Mouse (Mus musculus) midbrain, embryonic 16.5 days (tissue): Measurements from ENCODE around the gene Ldlrap1. TPM values are rescaled to one million over a fixed set of nuclear protein-coding genes. Genes with fewer than 3 reads are reported as not detected.

ENCODE experiments used
- ATAC-seq: fragments of 200-750 bp; cut with Nextera tagmentation; 2 replicates; pipeline ENCODE4 v1.8.0; 2017; ENCODE audit warnings: moderate TSS enrichment
- H3K27ac ChIP-seq: fragments of 300-500 bp; sonication (generic); 2 replicates; pipeline ENCODE4 v1.5.1; 2014; ENCODE audit warnings: mild to moderate bottlenecking, low read length, mixed read lengths
- H3K27me3 ChIP-seq: fragments of 300-500 bp; sonication (generic); 2 replicates; pipeline ENCODE4 v1.6.1; 2014; ENCODE audit warnings: low read depth, low read length, mixed read lengths; ENCODE audit not compliant: control insufficient read depth, insufficient read depth
- H3K36me3 ChIP-seq: fragments of 300-500 bp; sonication (generic); 2 replicates; pipeline ENCODE4 v1.6.1; 2014; ENCODE audit warnings: mild to moderate bottlenecking, low read length, moderate library complexity, mixed read lengths; ENCODE audit not compliant: control insufficient read depth, insufficient read depth
- H3K4me1 ChIP-seq: fragments of 300-500 bp; sonication (generic); 2 replicates; pipeline ENCODE4 v1.6.1; 2014; ENCODE audit warnings: mild to moderate bottlenecking, low read length, mixed read lengths; ENCODE audit not compliant: control insufficient read depth, insufficient read depth
- H3K4me2 ChIP-seq: fragments of 300-500 bp; sonication (generic); 2 replicates; pipeline ENCODE4 v1.6.1; 2014; ENCODE audit warnings: mild to moderate bottlenecking, low read length, mixed read lengths
- H3K4me3 ChIP-seq: fragments of 300-500 bp; sonication (generic); 2 replicates; pipeline ENCODE4 v1.5.1; 2014; ENCODE audit warnings: low read depth, mild to moderate bottlenecking, low read length, moderate library complexity, mixed read lengths
- H3K9ac ChIP-seq: fragments of 300-500 bp; sonication (generic); 2 replicates; pipeline ENCODE4 v1.6.1; 2014; ENCODE audit warnings: low read depth, low read length, mixed read lengths
- H3K9me3 ChIP-seq: fragments of 300-500 bp; sonication (generic); replicated peaks from 2 replicates; pipeline ENCODE4 v1.6.1; 2014; ENCODE audit warnings: mild to moderate bottlenecking, low read length, mixed read lengths; ENCODE audit not compliant: control insufficient read depth, poor library complexity, severe bottlenecking
- WGBS: fragments of 180-500 bp; shearing (Covaris S2); extraction: QIAGEN DNeasy Blood & Tissue Kit; methylation state at CpG from one replicate; pipeline ENCODE4 v1.1.7; 2014; 5-methylcytosine and 5-hydroxymethylcytosine counted together
- polyA plus RNA-seq: library from polyadenylated mRNA; unstranded; fragments of >200 nt; fragmentation: Nextera tagmentation; extraction: Ambion mirVana; gene quantifications from 2 replicates; pipeline ENCODE4 v1.2.1, GENCODE M21; 2015

The Ldlrap1 gene
- polyA plus RNA-seq, 1 experiment from 2014 or later: 2.1 TPM

DNA sequence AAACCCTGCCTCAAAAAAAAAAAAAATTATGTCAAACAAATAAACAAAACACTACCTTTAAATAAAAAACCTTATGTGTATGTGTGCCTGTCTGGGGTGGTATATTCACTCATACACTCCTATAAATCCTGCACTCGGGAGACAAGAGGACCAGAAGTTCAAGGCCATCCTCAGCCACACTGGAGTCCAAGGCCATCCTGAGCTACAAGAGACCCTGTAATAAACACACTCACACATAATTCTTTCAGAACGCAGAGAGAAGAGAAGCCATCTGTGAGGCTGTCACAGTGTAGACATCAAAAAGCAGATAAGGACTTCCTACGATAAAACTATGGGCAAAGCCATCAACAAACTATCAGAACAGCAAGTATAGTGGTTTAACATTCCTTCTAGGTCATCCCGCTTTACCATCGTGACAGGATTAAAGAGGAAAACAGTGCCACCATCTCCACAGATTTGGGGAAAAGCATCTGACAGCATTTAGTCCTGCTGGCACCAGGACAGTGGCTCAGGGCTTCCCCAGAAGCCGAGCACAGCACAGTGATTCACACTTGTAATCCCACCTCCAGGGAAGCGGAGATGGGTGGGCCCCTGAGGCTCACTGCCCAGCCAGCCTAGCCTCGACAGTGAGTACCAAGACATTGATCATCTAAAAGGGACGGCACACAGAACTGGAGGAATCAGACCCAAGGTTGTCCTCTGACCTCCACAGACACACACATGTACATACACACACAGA, 74.5 kb downstream of the Ldlrap1 start:
- Histone ChIP-seq H3K36me3 (no peaks in the 10 kb centered on the region), H3K27me3 (no peaks in the 10 kb centered on the region), H3K27ac (no peak overlapping the region), H3K9me3 (no peaks in the 10 kb centered on the region), H3K4me3 (no peak overlapping the region), H3K4me1 (no peaks in the 10 kb centered on the region), H3K4me2 (no peak overlapping the region), H3K9ac (no peak overlapping the region)
- 80% methylated on average over 9 of the region's 9 CpGs for WGBS
- no peak for ATAC-seq

DNA sequence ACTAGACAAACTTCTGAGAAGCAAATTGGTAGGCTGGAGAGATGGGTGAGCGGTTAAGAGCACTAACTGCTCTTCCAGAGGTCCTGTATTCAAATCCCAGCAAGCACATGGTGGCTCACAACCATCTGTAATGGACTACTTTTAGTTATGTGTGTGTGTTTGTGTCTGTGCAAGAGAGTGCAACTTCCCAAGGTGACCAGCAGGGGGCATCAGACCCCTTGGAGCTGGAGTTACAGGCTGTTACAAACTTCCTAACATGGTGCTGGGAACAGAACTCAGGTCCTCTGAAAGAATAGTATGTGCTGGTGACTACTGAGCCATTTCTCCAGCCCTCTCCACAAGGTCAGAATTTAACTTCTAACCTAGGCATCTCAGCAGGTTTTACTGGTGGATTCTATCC, 75.4 kb downstream of the Ldlrap1 start:
- no peak overlapping the region for H3K4me2 ChIP-seq
- ATAC-seq: no peak
- no peaks in the 10 kb centered on the region for H3K4me1 ChIP-seq
- H3K27ac ChIP-seq: no peak overlapping the region
- no peaks in the 10 kb centered on the region for H3K27me3 ChIP-seq
- H3K9ac ChIP-seq: no peak overlapping the region
- 96% methylated on average over 1 of the region's 1 CpGs for WGBS
- H3K9me3 ChIP-seq: no peaks in the 10 kb centered on the region
- no peak overlapping the region for H3K4me3 ChIP-seq
- H3K36me3 ChIP-seq: no peaks in the 10 kb centered on the region

Other genes starting within 250 kb of the Ldlrap1 start
- gene Mtfr1l, start 232.6 kb downstream of the Ldlrap1 start, polyA plus RNA-seq: 169 and 175 TPM in 2 replicates
- gene Selenon, start 215.9 kb downstream of the Ldlrap1 start, polyA plus RNA-seq: 6.7 and 9.2 TPM in 2 replicates
- 2.9 and 3.2 TPM in 2 replicates for gene Man1c1, start 63.7 kb downstream of the Ldlrap1 start, polyA plus RNA-seq
- gene Maco1, start 85.3 kb upstream of the Ldlrap1 start, polyA plus RNA-seq: 91.3 and 101 TPM in 2 replicates
- gene Rhd, start 96.5 kb upstream of the Ldlrap1 start, polyA plus RNA-seq: 1.3 and 1.4 TPM in 2 replicates
- gene Tmem50a, start 147.0 kb upstream of the Ldlrap1 start, polyA plus RNA-seq: 237 and 253 TPM in 2 replicates
- gene Rsrp1, start 155.6 kb upstream of the Ldlrap1 start, polyA plus RNA-seq: 576 and 581 TPM in 2 replicates
- 61.9 and 64.7 TPM in 2 replicates for gene Syf2, start 162.9 kb upstream of the Ldlrap1 start, polyA plus RNA-seq